Mouse (Mus musculus) heart, postnatal 0 days (tissue): ENCODE results near the gene Abcc8.

Experiments
- CTCF ChIP-seq: IDR thresholded peaks from 2 replicates; pipeline ENCODE4 v1.5.1; 2016; ENCODE audit warnings: antibody characterized with exemption, control low read depth, low read depth
- EP300 ChIP-seq: IDR thresholded peaks from 2 replicates; pipeline ENCODE4 v1.6.1; 2016; ENCODE audit warnings: antibody characterized with exemption, low read depth

DNA sequence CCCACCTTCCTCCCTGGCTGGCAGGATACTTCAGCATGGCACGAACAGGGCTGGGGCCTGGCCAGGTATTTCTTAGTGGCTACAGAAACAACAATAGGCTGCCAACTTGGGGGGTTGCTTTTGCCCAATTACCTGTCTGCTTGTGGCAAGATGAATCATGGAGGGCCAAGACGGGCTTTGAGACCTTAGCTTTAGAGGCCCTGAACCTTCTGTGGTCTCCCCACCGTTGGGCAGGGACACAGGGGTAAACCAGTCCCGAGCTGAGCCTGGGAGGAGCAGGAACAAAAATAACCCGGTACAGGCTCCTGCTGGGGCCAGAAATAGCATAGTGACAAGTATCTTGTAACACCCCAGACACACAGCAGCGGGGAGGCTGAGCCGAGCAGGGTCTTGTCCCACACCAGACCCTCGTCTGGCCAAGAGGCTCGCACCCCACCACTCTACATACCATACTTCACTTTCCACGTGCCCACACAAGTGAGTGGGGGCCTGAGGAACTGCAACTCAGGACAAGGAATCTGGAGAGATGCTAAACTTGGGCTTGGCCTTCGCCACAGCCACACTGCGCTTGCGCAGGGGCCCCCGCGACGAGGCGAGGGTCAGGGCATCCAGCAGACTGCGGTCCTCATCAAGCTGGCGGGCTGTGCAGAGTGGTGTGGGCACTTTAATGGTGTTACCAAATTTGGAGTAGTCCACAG, 81.5 kb downstream of the Abcc8 start:
- no peak for TF ChIP-seq EP300
- TF ChIP-seq CTCF: no peak
